Mouse (Mus musculus) C2C12 (cell line): ENCODE measurements around the gene Tusc2.

Experiments used
- CEBPB ChIP-seq: IDR thresholded peaks from one replicate; pipeline ENCODE4 v1.6.1; 2011; ENCODE audit warnings: low read depth, mild to moderate bottlenecking, control low read depth, moderate library complexity
- CTCF ChIP-seq: IDR thresholded peaks from one replicate; pipeline ENCODE4 v1.5.1; 2011; ENCODE audit not compliant: control insufficient read depth, insufficient read depth, insufficient read length
- MAX ChIP-seq: IDR thresholded peaks from one replicate; pipeline ENCODE4 v1.6.1; 2011; ENCODE audit warnings: mild to moderate bottlenecking, control low read depth

DNA sequence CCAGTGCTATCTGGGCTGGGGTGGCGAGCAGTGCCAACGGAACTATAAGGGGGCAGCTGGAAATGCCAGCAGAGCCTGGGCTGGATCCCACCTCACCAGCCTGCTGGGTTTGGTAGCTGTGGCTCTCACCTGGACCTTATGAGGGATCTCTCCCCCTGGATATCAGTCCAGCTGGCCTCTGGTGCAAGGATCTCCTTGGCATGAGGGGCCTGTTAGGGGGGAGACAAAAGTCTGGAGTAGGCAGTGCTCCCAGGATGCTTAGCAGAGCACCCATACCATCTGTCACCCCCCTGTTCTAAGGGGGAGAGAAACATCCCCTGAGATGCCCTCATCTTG is 9.2 kb downstream of the Tusc2 start:
- no peak for TF ChIP-seq MAX
- TF ChIP-seq CTCF = no peak
- TF ChIP-seq CEBPB = no peak
